Mouse (Mus musculus) CD4-positive naive resting alpha-beta T cell, adult 76 days (primary cell): ENCODE measurements around the gene Shbg. TPM values are rescaled to one million over a fixed set of nuclear protein-coding genes. Genes with fewer than 3 reads are reported as not detected.

Experiments used
- total RNA-seq: library from RNA; stranded (reverse); gene quantifications from one replicate; pipeline ENCODE4 v1.2.4, GENCODE M21; 2023

Gene Shbg
- not detected for total RNA-seq

DNA sequence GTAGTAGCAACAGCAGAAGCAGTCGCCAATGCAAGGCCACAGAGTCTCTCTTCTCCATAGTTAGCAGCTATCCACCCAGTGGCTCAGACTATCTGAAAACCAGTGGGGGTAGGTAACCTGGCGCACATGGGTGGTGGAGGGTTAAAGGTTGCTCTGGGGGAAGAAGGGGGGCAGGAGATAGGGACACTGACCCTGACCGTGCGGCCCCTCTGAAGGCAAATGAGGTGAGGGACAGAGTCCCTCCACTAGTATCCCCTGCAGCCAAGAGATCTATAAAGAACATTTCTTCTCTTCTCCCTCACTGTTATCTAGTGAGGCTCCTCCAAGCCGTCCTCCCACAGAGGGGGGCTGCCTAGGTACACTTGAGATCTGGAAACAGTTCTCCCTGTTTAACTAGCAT is at the start of gene Shbg:
Gene Shbg, minus strand, starts transcription at position 101 of the 400 bp plus-strand sequence.

DNA sequence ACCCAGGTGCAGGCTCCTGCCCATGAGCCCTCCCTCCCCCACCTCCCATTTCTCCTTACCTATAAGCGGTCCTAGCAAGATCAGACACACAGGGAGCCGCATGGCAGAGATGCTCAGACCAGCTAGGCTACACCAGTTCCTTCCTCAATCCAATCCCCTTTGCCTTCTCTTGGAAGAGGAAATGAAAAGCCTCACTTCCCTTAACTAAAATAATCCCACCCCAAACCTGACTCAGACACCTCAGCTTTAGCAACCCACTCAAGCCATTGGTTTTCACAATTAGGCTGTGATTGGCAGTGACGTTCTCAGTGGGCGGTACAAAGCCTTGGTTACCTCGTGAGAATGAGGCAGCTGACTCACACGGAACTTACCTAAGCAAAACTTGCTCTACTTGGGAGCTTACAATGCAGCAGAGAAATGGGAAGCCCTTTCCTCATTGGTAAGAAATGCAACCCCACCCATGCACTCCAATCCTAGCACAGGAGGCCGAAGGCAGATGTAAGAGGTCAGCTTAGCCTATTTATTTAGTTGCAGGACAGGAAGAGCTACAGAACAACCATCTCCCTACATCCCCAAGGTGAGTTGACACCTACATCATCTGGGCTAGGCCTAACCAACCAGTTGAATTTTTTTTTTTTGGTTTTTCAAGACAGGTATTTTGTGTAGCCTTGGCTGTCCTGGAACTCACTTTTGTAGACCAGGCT is 48.4 kb upstream of the Shbg start, which contains the start of gene Cd68:
Gene Cd68, minus strand, starts transcription at position 193 of the 704 bp plus-strand sequence.

DNA sequence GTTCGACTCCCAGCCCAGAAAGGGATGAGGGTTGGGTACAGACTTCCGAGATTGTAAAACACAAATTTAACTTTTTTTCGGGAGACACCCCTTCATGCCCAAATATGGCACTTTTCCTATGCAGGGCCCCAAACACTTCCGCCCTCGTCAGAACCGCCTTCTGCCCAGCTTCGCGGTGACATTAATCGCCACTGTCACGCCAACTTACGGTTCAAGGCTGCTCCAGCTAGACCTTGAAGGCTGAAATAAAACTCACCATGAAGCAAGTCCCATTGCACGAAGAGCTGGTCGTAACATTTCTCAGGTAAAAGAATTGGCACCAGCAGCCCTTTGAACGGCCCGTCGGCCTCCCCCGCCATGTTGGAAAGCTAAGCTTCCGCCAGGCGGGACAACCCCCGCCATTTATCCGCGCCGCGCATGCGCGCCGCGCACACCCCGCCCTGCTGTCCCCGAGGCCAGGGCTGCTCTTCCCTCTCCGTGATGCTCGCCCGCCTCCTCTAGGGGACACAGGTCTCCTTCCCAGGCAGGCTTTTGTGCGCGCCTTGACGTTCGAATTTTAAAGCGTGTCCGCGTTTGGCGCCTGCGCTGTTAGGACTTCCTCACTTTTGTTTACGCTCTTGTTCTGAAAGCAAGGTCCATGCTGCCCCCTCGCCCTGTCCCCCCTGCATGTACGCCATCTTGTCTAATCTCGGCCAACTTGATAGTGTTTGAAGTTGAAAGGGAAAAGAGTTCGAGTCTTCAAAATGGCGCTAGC is 44.7 kb upstream of the Shbg start, which contains the start of gene Mpdu1:
Gene Mpdu1, minus strand, starts transcription at position 430 of the 754 bp plus-strand sequence.

DNA sequence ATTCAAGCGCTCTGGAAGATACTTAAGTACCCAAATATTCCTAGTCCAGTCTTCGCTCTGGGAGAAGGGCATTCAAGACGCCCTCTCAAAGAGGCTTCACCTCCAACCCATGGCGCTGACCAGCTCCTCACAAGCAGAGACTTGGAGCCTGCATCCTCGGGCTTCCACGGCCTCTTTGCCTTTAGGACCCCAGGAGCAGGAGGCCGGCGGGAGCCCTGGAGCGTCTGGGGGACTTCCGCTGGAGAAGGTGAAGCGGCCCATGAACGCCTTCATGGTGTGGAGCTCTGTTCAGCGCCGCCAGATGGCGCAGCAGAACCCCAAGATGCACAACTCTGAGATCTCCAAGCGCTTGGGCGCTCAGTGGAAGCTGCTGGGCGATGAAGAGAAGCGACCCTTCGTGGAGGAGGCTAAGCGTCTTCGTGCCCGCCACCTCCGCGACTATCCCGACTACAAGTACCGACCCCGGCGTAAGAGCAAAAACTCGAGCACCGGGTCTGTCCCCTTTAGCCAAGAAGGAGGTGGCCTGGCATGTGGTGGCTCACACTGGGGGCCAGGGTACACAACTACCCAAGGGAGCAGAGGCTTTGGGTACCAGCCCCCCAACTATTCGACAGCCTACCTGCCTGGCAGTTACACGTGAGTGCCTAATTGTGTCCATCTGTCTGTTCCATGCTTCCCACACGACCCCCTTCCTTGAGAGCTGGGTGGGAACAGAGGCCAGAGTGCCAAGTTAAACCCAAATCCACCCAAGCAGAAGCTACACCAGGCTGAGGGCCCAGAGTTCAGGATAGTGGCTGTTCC is 37.8 kb upstream of the Shbg start, which contains the start of gene Sox15:
Gene Sox15, plus strand, starts transcription at position 51 of the 801 bp plus-strand sequence.

DNA sequence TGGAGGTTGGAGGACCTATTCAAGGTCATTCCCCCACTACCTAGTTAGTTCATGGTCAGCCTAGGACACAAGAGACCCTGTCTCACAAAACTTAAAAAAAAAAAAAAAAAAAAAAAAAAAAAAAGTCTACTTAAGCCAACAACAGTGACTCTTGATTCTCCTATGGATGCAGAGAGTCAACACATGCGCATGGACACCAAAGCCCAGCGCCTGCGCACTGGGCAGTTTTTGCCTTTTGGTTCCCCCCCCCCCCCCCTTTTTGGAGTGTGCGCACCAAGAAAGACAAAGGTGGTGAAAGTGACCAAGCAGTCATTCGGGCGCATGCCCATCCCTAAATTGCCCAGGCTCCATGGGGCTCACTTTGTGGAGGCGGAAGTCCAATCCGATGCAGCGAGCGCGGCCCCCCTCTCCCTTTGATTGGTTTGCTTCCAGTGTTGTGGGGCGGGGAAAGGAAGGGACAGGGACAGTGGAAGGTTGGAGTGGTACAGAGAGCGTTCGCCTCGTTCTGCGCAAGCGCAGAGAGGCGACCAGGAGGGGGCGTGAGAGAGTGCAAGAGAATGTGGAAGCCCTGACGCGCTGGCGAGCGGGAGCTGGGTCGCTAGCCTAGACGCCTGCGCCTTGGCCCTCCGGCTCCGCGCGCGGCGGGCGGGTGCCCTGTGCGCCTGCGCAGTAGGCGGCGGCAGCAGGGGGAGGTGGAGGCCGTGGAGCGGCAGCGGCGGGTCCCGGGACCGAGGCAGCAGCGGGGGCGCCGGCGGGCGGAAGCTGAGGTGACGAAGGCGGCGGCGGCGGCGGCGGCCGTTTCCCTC is 14.8 kb upstream of the Shbg start, which contains the start of gene Fxr2:
Gene Fxr2, plus strand, starts transcription at position 707 of the 806 bp plus-strand sequence.

DNA sequence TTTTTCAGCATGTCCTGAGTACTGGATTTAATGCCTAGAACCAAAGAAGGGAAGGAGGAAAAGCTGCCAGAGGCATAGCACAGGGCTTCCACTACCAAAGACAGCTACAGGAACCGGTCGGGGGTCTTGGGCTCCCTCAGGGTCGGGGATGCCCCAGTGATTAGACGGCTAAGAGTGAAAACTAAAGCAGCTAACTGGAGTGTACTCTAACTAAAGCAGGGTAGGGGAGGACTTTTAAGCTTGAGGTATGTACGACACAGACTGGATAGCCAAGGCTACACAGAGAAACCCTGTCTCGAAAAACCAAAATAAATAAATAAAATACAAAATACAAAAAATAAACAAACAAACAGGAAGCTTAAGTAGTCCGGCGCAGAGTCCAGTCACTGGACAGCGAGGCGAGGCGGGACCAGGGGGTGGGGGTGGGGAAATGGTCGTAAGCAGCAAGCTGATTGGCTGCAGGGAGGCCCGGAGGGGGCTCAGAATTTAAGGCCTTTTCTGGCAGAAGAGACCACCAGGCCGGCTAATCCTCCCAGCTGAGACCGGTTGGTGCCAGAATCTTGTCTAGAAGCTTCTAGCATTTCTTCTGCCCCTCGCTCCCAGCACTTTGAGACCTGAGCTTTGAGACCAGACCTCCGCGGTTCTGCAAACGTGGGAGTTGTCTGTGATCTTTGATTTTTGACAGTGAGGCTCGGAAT is 4.0 kb upstream of the Shbg start, which contains the start of gene Sat2:
Gene Sat2, plus strand, starts transcription at position 454 of the 698 bp plus-strand sequence.

DNA sequence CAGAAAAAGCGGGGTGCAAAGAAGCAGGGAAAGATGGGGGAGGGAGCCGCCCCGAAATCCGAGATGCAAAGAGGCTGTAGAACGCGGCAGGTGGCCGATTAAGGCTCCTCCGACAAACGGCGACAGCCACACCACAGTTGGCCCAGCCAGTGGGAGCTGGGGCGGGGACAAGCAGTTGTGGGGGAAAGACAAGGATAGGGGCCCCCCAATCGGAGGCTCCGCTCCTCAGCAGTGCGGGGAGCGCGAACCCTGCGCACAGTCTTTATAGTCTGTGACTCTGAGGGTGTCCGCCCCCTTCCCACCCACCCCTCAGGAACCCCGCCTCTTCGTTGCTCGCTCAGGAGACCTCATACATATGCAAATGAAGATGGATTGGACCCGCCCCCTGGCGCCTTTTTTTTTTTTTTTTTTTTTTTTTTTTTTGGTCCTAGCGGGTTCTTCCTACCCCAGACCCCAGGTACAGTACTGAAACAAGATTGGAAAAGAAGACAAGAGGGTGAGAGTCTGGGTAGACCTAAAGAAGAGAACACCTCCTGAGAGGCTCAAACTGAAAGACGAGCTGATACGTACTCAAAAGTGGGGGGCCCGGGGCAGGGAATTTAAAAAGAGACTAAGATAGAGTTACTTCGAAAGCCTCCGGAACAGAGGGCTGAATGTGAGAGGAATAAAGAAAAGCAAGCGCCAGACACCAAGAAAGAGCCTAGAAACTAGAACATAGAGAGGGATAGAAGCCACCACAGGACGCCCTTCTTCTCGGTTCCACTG is 11.8 kb downstream of the Shbg start, which contains the start of gene Atp1b2:
Gene Atp1b2, minus strand, starts transcription at position 217 of the 765 bp plus-strand sequence.

DNA sequence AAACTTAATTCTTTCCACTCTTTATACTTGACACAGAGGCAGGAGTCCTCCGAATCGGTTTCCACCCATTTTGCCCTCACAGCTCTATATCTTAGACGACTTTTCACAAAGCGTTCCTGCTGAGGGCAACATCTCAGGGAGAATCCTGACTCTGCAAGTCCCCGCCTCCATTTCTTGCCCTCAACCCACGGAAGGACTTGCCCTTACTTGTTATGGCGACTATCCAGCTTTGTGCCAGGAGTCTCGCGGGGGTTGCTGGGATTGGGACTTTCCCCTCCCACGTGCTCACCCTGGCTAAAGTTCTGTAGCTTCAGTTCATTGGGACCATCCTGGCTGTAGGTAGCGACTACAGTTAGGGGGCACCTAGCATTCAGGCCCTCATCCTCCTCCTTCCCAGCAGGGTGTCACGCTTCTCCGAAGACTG is 37.6 kb downstream of the Shbg start, which contains the start of the genes Wrap53 and Trp53:
Gene Wrap53, minus strand, starts transcription at position 165 of the 424 bp plus-strand sequence.
Gene Trp53, plus strand, starts transcription at position 269 of the 424 bp plus-strand sequence.

Other genes starting within 250 kb of the Shbg start
- 737 TPM for gene Chd3, start 248.5 kb downstream of the Shbg start, total RNA-seq
- 29.4 TPM for gene Naa38, start 222.4 kb downstream of the Shbg start, total RNA-seq
- gene Cyb5d1, start 222.3 kb downstream of the Shbg start, total RNA-seq: 32.5 TPM
- gene Tmem88, start 219.7 kb downstream of the Shbg start, total RNA-seq: 7.9 TPM
- gene Kdm6b, start 204.2 kb downstream of the Shbg start, total RNA-seq: 254 TPM
- gene Dnah2, start 68.8 kb downstream of the Shbg start, total RNA-seq: 0.59 TPM
- gene Efnb3, start 57.7 kb downstream of the Shbg start, total RNA-seq: 0.23 TPM
- gene Wrap53, start 37.6 kb downstream of the Shbg start, total RNA-seq: 7.5 TPM
- 112 TPM for gene Trp53, start 37.5 kb downstream of the Shbg start, total RNA-seq
- gene Atp1b2, start 12.0 kb downstream of the Shbg start, total RNA-seq: 0.91 TPM
- not detected for gene Sat2, start 4.1 kb upstream of the Shbg start, total RNA-seq
- 64.1 TPM for gene Fxr2, start 15.1 kb upstream of the Shbg start, total RNA-seq
- gene Sox15, start 37.4 kb upstream of the Shbg start, total RNA-seq: 0.70 TPM
- gene Mpdu1, start 44.7 kb upstream of the Shbg start, total RNA-seq: 70.5 TPM
- gene Cd68, start 48.2 kb upstream of the Shbg start, total RNA-seq: 9.1 TPM
- 715 TPM for gene Eif4a1, start 54.5 kb upstream of the Shbg start, total RNA-seq
- 110 TPM for gene Senp3, start 64.2 kb upstream of the Shbg start, total RNA-seq
- gene Tnfsf13, start 67.9 kb upstream of the Shbg start, total RNA-seq: not detected
- 0.76 TPM for gene Tnfsf12, start 77.9 kb upstream of the Shbg start, total RNA-seq
- not detected for gene Tnfsfm13, start 78.2 kb upstream of the Shbg start, total RNA-seq
- 169 TPM for gene Polr2a, start 140.7 kb upstream of the Shbg start, total RNA-seq
- not detected for gene Slc35g3, start 144.1 kb upstream of the Shbg start, total RNA-seq
- gene Zbtb4, start 148.0 kb upstream of the Shbg start, total RNA-seq: 52.5 TPM
- gene Chrnb1, start 178.0 kb upstream of the Shbg start, total RNA-seq: 1.9 TPM
- not detected for gene Fgf11, start 184.0 kb upstream of the Shbg start, total RNA-seq
- not detected for gene Tmem102, start 187.7 kb upstream of the Shbg start, total RNA-seq
- gene Gm39566, start 197.4 kb upstream of the Shbg start, total RNA-seq: not detected
- not detected for gene Spem2, start 200.6 kb upstream of the Shbg start, total RNA-seq
- not detected for gene Spem1, start 204.3 kb upstream of the Shbg start, total RNA-seq
- gene Nlgn2, start 219.9 kb upstream of the Shbg start, total RNA-seq: 2.8 TPM
- gene Tmem256, start 220.6 kb upstream of the Shbg start, total RNA-seq: 14.5 TPM
- gene Plscr3, start 228.5 kb upstream of the Shbg start, total RNA-seq: 10.6 TPM
- gene Tnk1, start 240.8 kb upstream of the Shbg start, total RNA-seq: not detected